9 mouse cellular contexts compared by ENCODE assay signal in genomic region chr6:73014317-73015160, GRCm38 (mm10). TPM values are rescaled to one million over a fixed set of nuclear protein-coding genes. Genes with fewer than 3 reads are reported as not detected.
DNase-seq lines count a peak whose midpoint lies in the region; ATAC-seq and TF ChIP-seq lines count a peak whose summit lies in the region.
"Had no signal": no experiment of that assay in that cellular context is flagged by ENCODE, and none has a peak within 500 bp of the region (broad histone marks: within the 10 kb centered on the region; RNA-seq: fewer than 3 reads in every experiment).

No protein-coding gene starts in this region.

- H3K4me3 ChIP-seq in heart, adult 2 months: no peak overlapping the region

- ATAC-seq in erythroid progenitor cell, adult 5-6 weeks (replicated peaks; ENCODE audit: low FRiP score, poor library complexity, severe bottlenecking): no peak

- no peaks in the 10 kb centered on the region for H3K79me2 ChIP-seq in heart, adult 2 months (replicated peaks; ENCODE audit: control insufficient read depth, insufficient read depth, low read length)

- H3K27me3 ChIP-seq in heart, adult 2 months (ENCODE audit: control insufficient read depth, insufficient read depth, low read length): no peaks in the 10 kb centered on the region

- TF ChIP-seq POLR2A in heart, adult 2 months (IDR thresholded peaks at IDR 0.05; ENCODE audit: insufficient read depth, low read depth, low read length): no peak

- no peaks in the 10 kb centered on the region for H3K36me3 ChIP-seq in heart, adult 2 months (ENCODE audit: control insufficient read depth, insufficient read depth, low read length)

- no peak overlapping the region for H3K27ac ChIP-seq in heart, adult 2 months

- peak; percentile 47 for DNase-seq in heart, postnatal 4 days
- no peak for DNase-seq in heart, adult 2 months
- peak; percentile 12 for DNase-seq in adrenal gland, postnatal 25 days
- DNase-seq in kidney, adult 11 months: peak; percentile 49
- DNase-seq in lung, postnatal 14 days: peak; percentile 77
- no peak for DNase-seq in layer of hippocampus, postnatal 14 days (ENCODE audit: low spot score in 2 of 2)
- DNase-seq in urinary bladder, postnatal 10 days (ENCODE audit: low spot score): no peak
- DNase-seq: layer of hippocampus, adult 9-11 months had no signal

- intact Hi-C loops in heart, adult 2 months (cut with DNase I): no loop called here

- TF ChIP-seq EP300 in heart, adult 2 months (IDR thresholded peaks at IDR 0.05; ENCODE audit: insufficient read depth, low read depth, low read length): no peak

- H3K4me1 ChIP-seq in heart, adult 2 months (ENCODE audit: control insufficient read depth, insufficient read depth, low read length): no peaks in the 10 kb centered on the region

- 59% methylated on average over 13 of the region's 13 CpGs for WGBS in heart, adult 2 months

- H3K9ac ChIP-seq in heart, adult 2 months (ENCODE audit: low read depth, low read length): no peak overlapping the region

- TF ChIP-seq CTCF in heart, adult 2 months (IDR thresholded peaks at IDR 0.05): no peak

RNA-seq across cellular contexts. Expression of gene Tmsb10, which starts 56.0 kb away (rescaled TPM):
- total RNA-seq in heart, postnatal 4 days (2021): 100 to 1,000 TPM; 848 to 855 TPM
- total RNA-seq in heart, adult 2 months (2021): 10 to 100 TPM; 73.8 to 96.5 TPM
- polyA plus RNA-seq in heart, adult 2 months (2012; rRNA removed): 29.8 and 36.4 TPM in 2 replicates
- 194 and 195 TPM in 2 replicates for total RNA-seq in adrenal gland, postnatal 25 days (2021)
- 100 to 1,000 TPM; 787 to 793 TPM for total RNA-seq in layer of hippocampus, postnatal 14 days (2021)
- 283 and 289 TPM in 2 replicates for total RNA-seq in erythroid progenitor cell, adult 5-6 weeks (2015; ENCODE audit: low replicate concordance)
- 141 and 146 TPM in 2 replicates for total RNA-seq in erythroid progenitor cell, adult 5-6 weeks (2017; ENCODE audit: low replicate concordance)

Comparison
In these comparisons a context has a peak if more than half of its experiments do, and no peak if none do; other contexts are left out.
1. DNase-seq: peak in heart, postnatal 4 days (single experiment), adrenal gland, postnatal 25 days (single experiment), kidney, adult 11 months (single experiment) and lung, postnatal 14 days (single experiment); none in heart, adult 2 months (0 of 2), layer of hippocampus, postnatal 14 days (0 of 2) and urinary bladder, postnatal 10 days (single experiment).